Mouse (Mus musculus): ENCODE data around the gene Padi6. TPM values are rescaled to one million over a fixed set of nuclear protein-coding genes. Genes with fewer than 3 reads are reported as not detected.

Gene Padi6
- total RNA-seq, 2 experiments from 2014 or later, result not detected

- DNase-seq (ENCODE audit: low spot score), result no peak
These were observed 33.3 kb downstream of the Padi6 start for GRCm38 (mm10) chr4:140709111-140709510.

- DNase-seq (ENCODE audit: low spot score), result no peak
These were observed 34.0 kb downstream of the Padi6 start for GRCm38 (mm10) chr4:140708297-140708927.

GRCm38 (mm10) chr4:140707615-140708014, 34.8 kb downstream of the Padi6 start:
- peak; percentile 64 for DNase-seq (ENCODE audit: low spot score)

- no peak for DNase-seq (ENCODE audit: low spot score)
These were observed 38.3 kb downstream of the Padi6 start for GRCm38 (mm10) chr4:140704166-140704565.

DNA sequence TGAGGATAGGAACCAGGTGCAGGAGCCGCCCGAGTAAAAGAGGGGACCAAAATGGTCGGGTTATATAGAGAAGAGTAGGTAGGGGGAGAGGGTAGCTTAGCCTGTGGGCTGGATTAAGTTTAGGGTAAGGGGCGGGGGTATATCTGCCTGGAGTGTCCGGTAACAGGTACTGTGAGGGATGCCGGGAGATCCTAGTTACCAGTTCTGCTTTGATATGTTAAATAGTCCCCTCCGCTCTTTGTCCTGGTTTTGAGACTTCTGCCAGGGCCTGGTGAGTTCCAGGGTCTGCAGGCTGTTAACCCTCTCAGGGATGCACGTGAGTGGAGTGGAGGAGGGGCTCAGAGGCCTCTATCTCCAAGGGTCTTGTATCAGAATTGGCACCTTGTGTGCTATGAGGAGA, 38.8 kb downstream of the Padi6 start:
- no peak for DNase-seq (ENCODE audit: low spot score)

DNA sequence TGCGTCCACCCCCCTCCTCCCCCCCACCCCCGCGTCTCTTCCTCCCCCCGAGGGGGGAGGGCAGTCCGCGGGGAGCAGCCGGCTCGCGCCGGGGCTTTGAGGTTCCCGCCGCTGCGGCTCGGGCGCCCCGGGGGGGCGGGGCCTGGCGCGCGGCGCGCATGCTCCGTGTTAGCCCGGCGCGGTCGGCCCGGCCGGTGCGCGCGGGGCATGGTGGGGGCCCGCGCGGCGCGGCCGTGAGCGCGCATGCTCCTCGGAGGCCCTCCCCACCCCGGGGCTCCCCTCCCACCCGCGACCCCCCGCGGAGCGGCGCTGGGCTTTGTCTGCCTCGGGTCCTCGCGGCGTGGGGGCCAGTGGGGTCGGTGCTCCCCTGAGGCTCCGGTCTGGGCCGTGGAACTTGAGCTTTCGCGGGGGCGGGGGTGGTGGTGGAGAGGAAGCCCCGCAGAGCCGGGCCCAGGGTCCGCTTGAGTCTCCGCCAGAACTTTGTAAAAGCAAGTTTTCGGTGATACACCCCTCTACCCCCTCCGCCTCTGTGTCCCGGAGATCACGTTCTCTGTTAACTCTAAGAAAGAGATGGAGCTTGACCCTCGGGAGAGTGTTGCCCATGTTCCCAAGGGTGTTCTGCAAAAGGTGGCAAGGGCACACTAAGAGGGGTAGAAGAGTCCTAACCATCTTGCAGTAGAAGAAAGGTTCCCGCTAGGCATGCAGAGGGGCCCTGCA, 39.7 kb downstream of the Padi6 start:
- DNase-seq (ENCODE audit: low spot score), result peak; percentile 82

GRCm38 (mm10) chr4:140701716-140702561, 40.5 kb downstream of the Padi6 start:
- no peak for DNase-seq (ENCODE audit: low spot score)

GRCm38 (mm10) chr4:140701049-140701715, 41.3 kb downstream of the Padi6 start:
- DNase-seq (ENCODE audit: low spot score), result peak; percentile 64

- DNase-seq (ENCODE audit: low spot score), result no peak
These were observed 42.0 kb downstream of the Padi6 start, which contains the start of gene Rcc2 for GRCm38 (mm10) chr4:140700269-140701018. Gene Rcc2 (plus strand): TSS chr4:140700541.

GRCm38 (mm10) chr4:140699441-140700127, 42.9 kb downstream of the Padi6 start:
- peak; percentile 74 for DNase-seq (ENCODE audit: low spot score)

DNA sequence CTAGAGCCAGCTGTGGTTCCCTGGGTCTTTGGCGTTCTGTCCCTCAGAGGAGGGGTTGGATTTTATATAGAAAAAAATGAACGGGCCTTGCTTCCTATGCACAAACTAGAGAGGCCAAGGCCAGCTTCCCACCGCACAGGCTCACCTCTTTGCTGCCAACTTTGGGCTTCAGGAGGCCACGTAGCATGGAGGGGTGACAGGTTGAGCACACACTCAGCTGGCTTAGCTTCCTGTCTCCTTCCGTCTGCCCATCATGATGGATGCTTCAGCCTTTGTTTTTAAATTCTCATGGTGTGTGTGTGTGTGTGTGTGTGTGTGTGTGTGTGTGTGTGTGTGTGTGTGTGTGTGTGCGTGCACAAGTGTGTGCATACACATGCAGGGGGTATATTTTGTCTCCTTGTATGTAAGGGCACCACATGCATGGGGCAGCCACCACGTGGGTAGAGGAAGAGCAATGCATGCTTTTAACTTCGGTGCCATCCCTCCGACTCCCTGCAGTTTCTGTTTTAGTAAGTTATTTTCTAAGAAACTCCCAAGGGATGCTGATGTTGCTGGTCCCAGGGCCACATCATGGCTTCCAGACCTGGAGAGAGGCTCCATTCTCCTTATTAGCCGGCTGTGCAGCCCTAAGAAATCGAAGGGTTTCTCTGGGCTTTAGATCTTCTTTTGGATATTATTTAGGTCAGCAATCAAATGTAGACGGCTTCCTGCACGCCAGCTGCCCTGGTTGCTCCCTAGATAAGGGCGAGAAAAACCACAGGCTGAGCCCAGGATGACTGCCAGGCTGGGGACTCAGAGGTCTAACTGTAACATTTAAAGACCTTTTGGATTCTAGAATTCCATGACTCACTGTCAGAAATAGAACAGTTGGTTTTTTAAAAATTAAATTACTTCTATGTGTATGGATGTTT, 46.5 kb downstream of the Padi6 start:
- no peak for DNase-seq (ENCODE audit: low spot score)

GRCm38 (mm10) chr4:140695146-140695545, 47.3 kb downstream of the Padi6 start:
- DNase-seq (ENCODE audit: low spot score), result no peak

- no peak for DNase-seq (ENCODE audit: low spot score)
These were observed 47.8 kb downstream of the Padi6 start for GRCm38 (mm10) chr4:140694551-140695060.

DNA sequence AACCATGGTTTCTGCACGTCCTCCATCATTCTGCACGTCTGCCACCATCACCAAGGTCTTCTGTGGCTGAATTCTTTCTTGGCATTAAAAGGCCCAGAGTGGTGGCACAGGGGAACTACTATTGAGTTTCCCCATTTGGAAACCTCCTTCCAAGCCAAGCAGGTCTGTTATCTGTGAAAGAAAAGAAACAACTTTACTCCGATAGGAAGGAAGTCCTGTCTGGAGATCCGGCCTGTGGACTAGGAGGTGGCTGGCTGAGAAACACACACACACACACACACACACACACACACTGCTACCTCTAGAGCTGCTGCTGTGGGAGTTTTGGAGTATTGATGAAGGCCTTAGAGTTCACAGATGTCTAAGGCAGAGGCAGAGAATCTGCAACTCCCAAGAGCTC, 48.9 kb downstream of the Padi6 start:
- DNase-seq (ENCODE audit: low spot score), result no peak

DNA sequence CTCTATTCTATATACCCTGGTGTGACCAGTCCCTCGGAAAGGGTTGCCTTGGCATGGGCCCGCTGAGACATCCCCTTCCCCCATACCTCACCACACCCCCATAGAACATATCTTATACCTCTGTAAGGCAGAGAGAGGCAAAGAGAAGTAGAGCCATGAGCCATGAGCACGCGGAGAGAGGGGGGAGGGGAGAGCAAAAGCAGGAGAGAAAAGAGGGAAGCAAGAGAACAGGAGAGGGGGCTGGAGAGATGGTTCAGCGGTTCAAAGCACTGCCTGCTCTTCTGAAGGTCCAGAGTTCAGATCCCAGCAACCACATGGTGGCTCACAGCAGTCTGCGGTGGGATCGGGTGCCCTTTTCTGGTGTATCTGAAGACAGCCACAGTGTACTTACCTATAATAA, 51.0 kb downstream of the Padi6 start:
- DNase-seq (ENCODE audit: low spot score), result no peak

GRCm38 (mm10) chr4:140689873-140690655, 52.4 kb downstream of the Padi6 start:
- no peak for DNase-seq (ENCODE audit: low spot score)

DNA sequence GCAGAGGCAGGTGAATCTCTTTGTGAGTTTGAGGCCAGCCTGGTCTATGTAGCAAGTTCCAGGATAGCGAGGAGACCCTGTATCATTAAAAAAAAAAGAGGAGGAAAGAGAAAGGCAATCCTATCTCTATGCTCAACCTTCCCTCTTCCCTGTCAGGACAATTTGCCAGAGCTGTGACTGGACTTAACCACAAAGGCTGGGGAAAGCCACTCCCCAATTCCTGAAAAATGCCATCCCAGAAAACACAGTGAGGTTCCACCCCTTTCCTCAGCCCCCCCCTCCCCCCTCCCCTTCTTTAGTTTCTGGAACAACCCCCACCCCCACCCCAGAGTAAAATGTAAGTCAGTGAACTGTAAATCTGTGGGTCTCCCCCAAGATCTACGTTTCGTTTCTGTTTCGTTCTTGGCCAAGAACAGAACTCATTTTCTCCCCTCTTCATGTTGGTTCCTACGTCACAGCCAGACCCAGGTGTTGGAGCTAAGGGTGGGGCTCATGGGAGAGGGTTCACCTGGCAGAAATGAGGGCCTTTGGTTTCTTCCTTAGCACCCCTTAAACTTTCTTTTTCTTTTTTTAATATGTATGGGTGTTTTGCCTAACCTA, 53.5 kb downstream of the Padi6 start:
- DNase-seq (ENCODE audit: low spot score), result no peak

All from gastrocnemius, adult 18-20 months (tissue).